Mouse (Mus musculus) midbrain, postnatal 0 days (tissue): ENCODE measurements around the gene Pvalb. TPM values are rescaled to one million over a fixed set of nuclear protein-coding genes. Genes with fewer than 3 reads are reported as not detected.
A peak's percentile ranks its signal among the peaks of the same experiment; 100 is the strongest.

Source experiments
- ATAC-seq: fragments of 200-750 bp; cut with Nextera tagmentation; 2 replicates; pipeline ENCODE4 v1.8.0; 2017; ENCODE audit warnings: moderate number of reproducible peaks, mild to moderate bottlenecking, moderate TSS enrichment, moderate library complexity; ENCODE audit not compliant: low FRiP score
- DNase-seq: peaks from one replicate; pipeline ENCODE4 v3.0.0-alpha.2; 2015; ENCODE audit warnings: low spot score
- H3K27ac ChIP-seq: fragments of 300-500 bp; sonication (generic); 2 replicates; pipeline ENCODE4 v1.5.1; 2014; ENCODE audit warnings: low read depth, mild to moderate bottlenecking, low read length, mixed read lengths
- H3K27me3 ChIP-seq: fragments of 300-500 bp; sonication (generic); 2 replicates; pipeline ENCODE4 v1.6.1; 2014; ENCODE audit warnings: low read length, control low read depth, mixed read lengths; ENCODE audit not compliant: insufficient read depth
- H3K36me3 ChIP-seq: fragments of 300-500 bp; sonication (generic); 2 replicates; pipeline ENCODE4 v1.6.1; 2014; ENCODE audit warnings: low read length, control low read depth, mixed read lengths; ENCODE audit not compliant: insufficient read depth
- H3K4me1 ChIP-seq: fragments of 300-500 bp; sonication (generic); 2 replicates; pipeline ENCODE4 v1.6.1; 2014; ENCODE audit warnings: mild to moderate bottlenecking, control low read depth, antibody characterized with exemption, low read length, mixed read lengths; ENCODE audit not compliant: insufficient read depth
- H3K4me2 ChIP-seq: fragments of 300-500 bp; sonication (generic); 2 replicates; pipeline ENCODE4 v1.6.1; 2014; ENCODE audit warnings: low read depth, mild to moderate bottlenecking, low read length, mixed read lengths; ENCODE audit not compliant: poor library complexity, severe bottlenecking
- H3K4me3 ChIP-seq: fragments of 300-500 bp; sonication (generic); 2 replicates; pipeline ENCODE4 v1.5.1; 2014; ENCODE audit warnings: low read depth, mild to moderate bottlenecking, low read length, moderate library complexity
- H3K9ac ChIP-seq: fragments of 300-500 bp; sonication (generic); replicated peaks from 2 replicates; pipeline ENCODE4 v1.6.1; 2014; ENCODE audit warnings: mild to moderate bottlenecking, low read length, moderate library complexity, mixed read lengths; ENCODE audit not compliant: poor library complexity, severe bottlenecking
- H3K9me3 ChIP-seq: fragments of 300-500 bp; sonication (generic); 2 replicates; pipeline ENCODE4 v1.6.1; 2016; ENCODE audit warnings: low read length, control low read depth
- CTCF ChIP-seq: IDR thresholded peaks from 2 replicates; pipeline ENCODE4 v1.5.1; 2016; ENCODE audit warnings: antibody characterized with exemption, mild to moderate bottlenecking
- WGBS: fragments of 180-500 bp; shearing (Covaris S2); extraction: QIAGEN DNeasy Blood & Tissue Kit; methylation state at CpG from one replicate; pipeline ENCODE4 v1.1.7; 2014; 5-methylcytosine and 5-hydroxymethylcytosine counted together
- polyA plus RNA-seq: library from polyadenylated mRNA; unstranded; fragments of >200 nt; fragmentation: Nextera tagmentation; extraction: Ambion mirVana; gene quantifications from 2 replicates; pipeline ENCODE4 v1.2.1, GENCODE M21; 2015
- total RNA-seq: library from RNA; depleted of rRNA; stranded (reverse); fragments of >200 nt; gene quantifications from 2 replicates; pipeline ENCODE4 v1.2.3, GENCODE M21; 2014

The Pvalb gene
- total and polyA plus RNA-seq, 2 experiments from 2014 or later, result 1.9 to 3.6 TPM

DNA sequence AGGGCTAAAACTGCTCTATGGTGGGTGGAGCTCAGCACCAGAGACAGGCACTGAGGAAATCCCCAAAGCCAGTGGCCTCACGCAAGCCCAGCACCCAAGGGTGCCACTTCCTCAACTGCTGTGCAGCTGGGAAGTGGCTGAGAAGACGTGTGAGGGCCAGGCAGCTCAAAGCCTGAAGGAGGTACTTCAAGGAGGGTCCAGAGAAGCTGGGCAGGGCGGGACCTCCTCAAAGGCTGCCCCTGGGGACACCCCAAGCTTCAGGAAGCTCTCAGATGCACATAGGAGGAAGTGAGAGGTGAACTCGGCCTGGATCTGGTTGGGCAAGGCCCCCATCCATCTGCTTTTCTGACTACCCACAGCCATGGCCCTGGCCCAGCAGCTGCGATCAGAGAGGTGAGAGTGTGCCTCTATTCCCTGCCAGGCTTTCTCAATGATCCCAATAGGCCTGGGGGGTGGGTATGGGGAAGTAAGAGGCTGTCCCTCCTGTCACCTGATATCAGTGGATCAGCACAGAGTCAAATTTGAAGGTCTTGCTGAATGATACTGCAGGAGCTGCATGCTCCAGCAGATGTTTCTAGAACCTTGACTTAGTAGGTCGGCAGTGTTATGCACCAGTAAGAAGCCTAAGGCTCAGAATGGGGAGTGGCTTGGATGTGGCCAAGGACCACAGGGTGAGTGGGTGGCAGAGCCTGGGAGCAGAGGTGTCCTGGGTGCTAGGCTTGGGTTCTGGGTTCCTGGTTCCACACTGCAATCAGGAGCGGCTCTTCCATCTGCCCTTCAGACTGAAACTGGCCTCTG lies 38.7 kb upstream of the Pvalb start, which contains the start of gene Ncf4:
Gene Ncf4, plus strand, starts transcription at position 107 of the 798 bp plus-strand sequence.
- Histone ChIP-seq H3K27ac (no peak within 1 kb of the TSS), H3K4me2 (no peak within 1 kb of the TSS), H3K4me1 (no peaks in the 10 kb centered on the region), H3K9me3 (no peaks in the 10 kb centered on the region), H3K27me3 (no peaks in the 10 kb centered on the region), H3K4me3 (no peak within 1 kb of the TSS), H3K36me3 (no peaks in the 10 kb centered on the region), H3K9ac (no peak within 1 kb of the TSS)
- no peak for ATAC-seq
- DNase-seq, result no peak
- 70% methylated on average over 7 of the region's 7 CpGs for WGBS
- no peak for TF ChIP-seq CTCF

DNA sequence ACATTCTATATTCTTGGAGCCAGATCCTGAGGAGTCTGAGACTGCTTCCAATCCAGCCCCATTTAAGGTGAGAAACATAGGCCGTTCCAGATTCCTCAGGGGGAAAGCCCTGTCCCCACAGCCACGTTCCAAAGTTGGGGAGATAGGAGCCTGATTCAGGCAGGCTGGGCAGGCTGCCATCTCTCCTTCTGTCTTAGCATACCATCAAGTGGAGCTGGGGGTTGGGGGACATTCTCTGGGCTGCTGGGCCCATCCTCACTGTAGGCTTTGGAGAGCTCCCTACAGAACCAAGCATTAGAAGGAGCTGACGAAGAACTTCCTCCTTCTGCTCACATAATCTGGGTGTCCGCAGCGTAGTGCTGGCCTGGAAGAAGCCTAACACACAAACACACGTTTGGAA lies 37.6 kb upstream of the Pvalb start:
- no peak for TF ChIP-seq CTCF
- no peak for DNase-seq

DNA sequence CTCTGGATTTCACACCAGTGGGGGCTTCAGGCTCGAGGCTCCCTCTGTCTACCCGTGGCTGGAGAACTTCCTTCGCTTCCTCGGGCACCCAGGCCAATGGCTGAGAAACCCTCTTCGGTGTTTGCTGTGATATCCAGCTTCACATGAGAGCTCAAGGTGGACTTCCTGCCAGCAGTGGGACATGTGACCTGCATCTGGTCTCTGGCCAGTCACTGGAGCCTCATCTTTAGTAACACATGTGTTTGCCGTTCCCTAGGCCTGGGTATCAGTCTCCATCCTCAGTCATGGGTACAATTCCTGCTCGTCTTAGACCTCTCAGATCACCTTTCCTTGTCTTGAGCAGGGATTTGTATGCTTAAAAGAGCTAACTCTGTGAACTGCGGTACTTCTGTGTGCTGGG lies 36.9 kb upstream of the Pvalb start:
- Histone ChIP-seq H3K27ac (no peak overlapping the region), H3K9me3 (no peaks in the 10 kb centered on the region), H3K4me1 (no peaks in the 10 kb centered on the region), H3K4me3 (no peak overlapping the region), H3K27me3 (no peaks in the 10 kb centered on the region), H3K36me3 (no peaks in the 10 kb centered on the region), H3K4me2 (no peak overlapping the region), H3K9ac (no peak overlapping the region)
- no peak for TF ChIP-seq CTCF
- DNase-seq (no peak), ATAC-seq (no peak)
- 76% methylated on average over 8 of the region's 8 CpGs for WGBS

More for the DNA sequence above, 37.6 kb upstream of the Pvalb start:
- Histone ChIP-seq H3K36me3 (no peaks in the 10 kb centered on the region), H3K27ac (no peak overlapping the region), H3K9me3 (no peaks in the 10 kb centered on the region), H3K4me3 (no peak overlapping the region), H3K9ac (no peak overlapping the region), H3K4me2 (no peak overlapping the region), H3K27me3 (no peaks in the 10 kb centered on the region), H3K4me1 (no peaks in the 10 kb centered on the region)
- 69% methylated on average over 6 of the region's 6 CpGs for WGBS
- no peak for ATAC-seq

DNA sequence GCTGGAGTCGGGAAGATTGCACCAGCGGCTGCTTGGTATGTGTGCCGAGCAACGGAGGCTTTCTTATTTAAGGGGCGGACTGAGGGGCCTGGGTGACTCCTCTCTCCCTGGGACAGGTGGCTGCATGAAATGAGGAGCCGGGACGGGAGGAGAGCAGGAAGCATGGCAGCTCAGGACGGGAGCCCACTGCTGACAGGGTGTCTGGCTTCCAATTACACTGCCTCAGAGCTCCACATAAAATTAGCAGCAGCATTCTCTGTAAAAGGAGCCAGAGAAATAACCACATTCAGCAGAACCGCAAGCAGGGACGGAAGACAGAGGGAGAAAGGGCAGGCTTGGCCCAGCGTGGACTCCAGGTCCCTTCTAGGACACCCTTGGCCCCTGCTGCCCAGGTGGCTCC lies 35.1 kb upstream of the Pvalb start:
- H3K9me3 ChIP-seq, result no peaks in the 10 kb centered on the region
- no peak overlapping the region for H3K27ac ChIP-seq
- 46% methylated on average over 10 of the region's 11 CpGs for WGBS
- H3K36me3 ChIP-seq, result no peaks in the 10 kb centered on the region
- no peak for TF ChIP-seq CTCF
- no peak overlapping the region for H3K9ac ChIP-seq
- DNase-seq (no peak), ATAC-seq (no peak)
- no peak overlapping the region for H3K4me3 ChIP-seq
- no peaks in the 10 kb centered on the region for H3K4me1 ChIP-seq
- H3K27me3 ChIP-seq, result no peaks in the 10 kb centered on the region
- no peak overlapping the region for H3K4me2 ChIP-seq

- WGBS, result 80% methylated on average over 14 of the region's 14 CpGs
- ATAC-seq (no peak), DNase-seq (no peak)
- H3K36me3 ChIP-seq, result no peaks in the 10 kb centered on the region
- no peak overlapping the region for H3K27ac ChIP-seq
- H3K4me3 ChIP-seq, result no peak overlapping the region
- H3K4me2 ChIP-seq, result no peak overlapping the region
- TF ChIP-seq CTCF, result no peak
- no peaks in the 10 kb centered on the region for H3K4me1 ChIP-seq
- H3K9ac ChIP-seq, result no peak overlapping the region
- no peaks in the 10 kb centered on the region for H3K27me3 ChIP-seq
- no peaks in the 10 kb centered on the region for H3K9me3 ChIP-seq
Observed at GRCm38 (mm10) chr15:78239956-78240617, 33.9 kb upstream of the Pvalb start.

DNA sequence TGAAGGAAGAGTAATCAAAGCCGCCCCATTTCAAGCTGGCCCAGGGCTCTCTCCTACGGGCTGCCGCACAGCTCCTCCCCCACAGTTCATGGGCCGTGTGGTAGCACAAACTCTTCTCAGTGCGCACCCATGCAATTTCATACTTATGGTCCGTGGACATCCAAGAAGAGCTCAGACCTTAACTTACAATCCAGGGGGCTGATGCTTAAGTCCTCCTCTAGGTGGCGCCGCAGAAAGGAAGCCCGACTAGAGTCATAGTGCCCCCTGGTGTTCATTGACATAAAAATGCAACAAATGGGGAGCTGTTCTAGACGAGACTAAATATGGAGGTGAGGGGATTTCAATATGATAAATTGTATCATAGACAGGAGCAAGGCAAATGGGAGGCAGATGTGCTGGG lies 33.3 kb upstream of the Pvalb start:
- H3K9me3 ChIP-seq, result no peaks in the 10 kb centered on the region
- ATAC-seq (no peak), DNase-seq (peak; percentile 88)
- no peak overlapping the region for H3K9ac ChIP-seq
- no peaks in the 10 kb centered on the region for H3K4me1 ChIP-seq
- 22% methylated on average over 10 of the region's 10 CpGs for WGBS
- no peaks in the 10 kb centered on the region for H3K36me3 ChIP-seq
- no peaks in the 10 kb centered on the region for H3K27me3 ChIP-seq
- peak; percentile 97 for TF ChIP-seq CTCF
- H3K4me3 ChIP-seq, result no peak overlapping the region
- H3K27ac ChIP-seq, result no peak overlapping the region
- no peak overlapping the region for H3K4me2 ChIP-seq
